Mouse (Mus musculus) heart, adult 9 months (tissue): ENCODE results near the gene Tas2r103.

Source experiments
- DNase-seq, 2 experiments: peaks; one replicate each; pipeline ENCODE4 v3.0.0; 2022; ENCODE audit warnings: low spot score in 2 of 2

Tas2r103 gene

GRCm38 (mm10) chr6:133037001-133037400 is at the start of gene Tas2r103:
Tas2r103 (minus strand) TSS chr6:133037101.
- DNase-seq, result no peak

GRCm38 (mm10) chr6:133055716-133056115 is 18.8 kb upstream of the Tas2r103 start, which contains the start of gene Tas2r140:
Tas2r140 (minus strand) TSS chr6:133055816.
- DNase-seq, result no peak
